In genomic region chr17:29100627-29101026, GRCm38 (mm10) we compare ENCODE assay signal across 14 mouse cellular contexts. TPM values are rescaled to one million over a fixed set of nuclear protein-coding genes. Genes with fewer than 3 reads are reported as not detected.
"Had no signal": no experiment of that assay in that cellular context is flagged by ENCODE, and none has a peak within 500 bp of the region (broad histone marks: within the 10 kb centered on the region; RNA-seq: fewer than 3 reads in every experiment).

No protein-coding gene starts in this region.

- H3K4me3 ChIP-seq: layer of hippocampus, adult 2 months; limb, embryonic 13.5 days; liver, embryonic 15.5 days; lung, embryonic 15.5 days; midbrain, embryonic 13.5 days; neural tube, embryonic 12.5 days; stomach, embryonic 15.5 days had no signal

- DNase-seq: kidney, adult 9 months; kidney, postnatal 4 days; left cerebral cortex, postnatal 4 days; lung, postnatal 14 days had no signal

- H3K9me3 ChIP-seq: liver, embryonic 15.5 days; lung, embryonic 15.5 days; midbrain, embryonic 13.5 days; stomach, embryonic 15.5 days had no signal

- H3K4me2 ChIP-seq: limb, embryonic 13.5 days; liver, embryonic 15.5 days; lung, embryonic 15.5 days; midbrain, embryonic 13.5 days; neural tube, embryonic 12.5 days; stomach, embryonic 15.5 days had no signal

- H3K9ac ChIP-seq: limb, embryonic 13.5 days; liver, embryonic 15.5 days; lung, embryonic 15.5 days; midbrain, embryonic 13.5 days; neural tube, embryonic 12.5 days; stomach, embryonic 15.5 days had no signal

- ATAC-seq: intestine, postnatal 0 days; midbrain, embryonic 13.5 days had no signal

- H3K27ac ChIP-seq: kidney, postnatal 0 days; layer of hippocampus, adult 2 months; limb, embryonic 13.5 days; liver, embryonic 15.5 days; lung, embryonic 15.5 days; midbrain, embryonic 13.5 days; neural tube, embryonic 12.5 days; stomach, embryonic 15.5 days had no signal

- H3K36me3 ChIP-seq: limb, embryonic 13.5 days; liver, embryonic 15.5 days; lung, embryonic 15.5 days; midbrain, embryonic 13.5 days had no signal

- H3K27me3 ChIP-seq: lung, embryonic 15.5 days; neural tube, embryonic 12.5 days; stomach, embryonic 15.5 days had no signal

- H3K4me1 ChIP-seq: limb, embryonic 13.5 days; neural tube, embryonic 12.5 days had no signal

RNA-seq across cellular contexts. Expression of gene Rab44, which starts 13.3 kb away (rescaled TPM):
- total RNA-seq: liver, adult 2 months had no signal
- polyA plus RNA-seq: midbrain, embryonic 13.5 days had no signal
